In genomic region chr16:65548960-65549359, GRCm38 (mm10) we compare ENCODE assay signal across 25 mouse cellular contexts. TPM values are rescaled to one million over a fixed set of nuclear protein-coding genes. Genes with fewer than 3 reads are reported as not detected.
DNase-seq lines count a peak whose midpoint lies in the region; ATAC-seq and TF ChIP-seq lines count a peak whose summit lies in the region.
"Had no signal": no experiment of that assay in that cellular context is flagged by ENCODE, and none has a peak within 500 bp of the region (broad histone marks: within the 10 kb centered on the region; RNA-seq: fewer than 3 reads in every experiment).

No protein-coding gene starts in this region.

- no peak for TF ChIP-seq RAD21 in MEL (IDR thresholded peaks at IDR 0.05; ENCODE audit: low read depth, low read length)

- peak; percentile 79 for DNase-seq in MEL (ENCODE audit: low read depth, low spot score)
- no peak for DNase-seq in midbrain, embryonic 10.5 days (ENCODE audit: low spot score)
- DNase-seq in kidney, postnatal 10 days = no peak
- DNase-seq in urinary bladder, postnatal 10 days (ENCODE audit: low spot score) = no peak
- no peak for DNase-seq in midbrain, embryonic 11.5 days (ENCODE audit: low spot score, missing footprints)
- DNase-seq: adrenal gland, adult 8-10 months; adrenal gland, postnatal 36 days; cerebellum, adult 11 months; cerebellum, adult 8-10 months; cerebellum, postnatal 14 days; gastrocnemius, postnatal 10 days; heart, adult 2 months had no signal

- peaks cover 2 to 8% of the 10 kb centered on the region in 2 experiments; a peak in 3 of 4 replicates for H3K36me3 ChIP-seq in MEL (ENCODE audit: control insufficient read depth in 1 of 2, insufficient read depth in 2 of 2, low read length in 2 of 2)
- peaks cover 52% of the 10 kb centered on the region for H3K36me3 ChIP-seq in megakaryocyte, embryonic 14.5 days (replicated peaks; ENCODE audit: low read length)
- peaks cover 3% of the 10 kb centered on the region for H3K36me3 ChIP-seq in midbrain, embryonic 10.5 days
- H3K36me3 ChIP-seq in midbrain, embryonic 11.5 days (ENCODE audit: control insufficient read depth, insufficient read depth, low read length) = no peaks in the 10 kb centered on the region

- H3K9me3 ChIP-seq in MEL (replicated peaks; ENCODE audit: insufficient read depth, low read length) = no peaks in the 10 kb centered on the region
- no peaks in the 10 kb centered on the region for H3K9me3 ChIP-seq in megakaryocyte, embryonic 14.5 days
- H3K9me3 ChIP-seq in midbrain, embryonic 10.5 days (replicated peaks) = no peaks in the 10 kb centered on the region
- H3K9me3 ChIP-seq in midbrain, embryonic 11.5 days (ENCODE audit: control insufficient read depth, low read length) = no peaks in the 10 kb centered on the region
- H3K9me3 ChIP-seq: embryonic facial prominence, embryonic 12.5 days; forebrain, embryonic 15.5 days; heart, embryonic 12.5 days; hindbrain, embryonic 15.5 days had no signal

- H3K4me1 ChIP-seq in MEL (ENCODE audit: control insufficient read depth in 1 of 2, insufficient read depth in 2 of 2, low read length in 2 of 2) = peaks cover 6 to 7% of the 10 kb centered on the region in 2 experiments; a peak in 3 of 4 replicates
- H3K4me1 ChIP-seq in megakaryocyte, embryonic 14.5 days = peaks cover 20% of the 10 kb centered on the region
- H3K4me1 ChIP-seq in midbrain, embryonic 10.5 days = no peaks in the 10 kb centered on the region
- H3K4me1 ChIP-seq in midbrain, embryonic 11.5 days (ENCODE audit: control insufficient read depth, insufficient read depth, low read length) = no peaks in the 10 kb centered on the region
- H3K4me1 ChIP-seq: embryonic facial prominence, embryonic 12.5 days; forebrain, embryonic 15.5 days; heart, embryonic 12.5 days; hindbrain, embryonic 15.5 days had no signal

- H3K27ac ChIP-seq in MEL (ENCODE audit: control insufficient read depth, low read depth, low read length) = no peak overlapping the region
- no peak overlapping the region for H3K27ac ChIP-seq in midbrain, embryonic 10.5 days (replicated peaks)
- no peak overlapping the region for H3K27ac ChIP-seq in midbrain, embryonic 11.5 days (ENCODE audit: low read depth, low read length)
- H3K27ac ChIP-seq: embryonic facial prominence, embryonic 12.5 days; forebrain, embryonic 15.5 days; heart, adult 2 months; hindbrain, embryonic 15.5 days had no signal

- 95% methylated on average over 7 of the region's 7 CpGs for WGBS in midbrain, embryonic 10.5 days
- WGBS in midbrain, embryonic 11.5 days = 88% methylated on average over 7 of the region's 7 CpGs

- no peaks in the 10 kb centered on the region for H3K27me3 ChIP-seq in MEL (ENCODE audit: control insufficient read depth in 1 of 2, insufficient read depth in 2 of 2, low read length in 2 of 2)
- no peaks in the 10 kb centered on the region for H3K27me3 ChIP-seq in megakaryocyte, embryonic 14.5 days (replicated peaks)
- H3K27me3 ChIP-seq in midbrain, embryonic 10.5 days (ENCODE audit: low read depth, poor library complexity, severe bottlenecking) = no peaks in the 10 kb centered on the region
- H3K27me3 ChIP-seq in midbrain, embryonic 11.5 days (ENCODE audit: control insufficient read depth, insufficient read depth, low read length) = no peaks in the 10 kb centered on the region
- H3K27me3 ChIP-seq: embryonic facial prominence, embryonic 12.5 days; forebrain, embryonic 15.5 days; heart, embryonic 12.5 days; hindbrain, embryonic 15.5 days had no signal

- no peak overlapping the region for H3K9ac ChIP-seq in MEL (ENCODE audit: control insufficient read depth, low read depth, low read length, poor library complexity, severe bottlenecking)
- H3K9ac ChIP-seq in midbrain, embryonic 11.5 days (ENCODE audit: low read length) = no peak overlapping the region
- H3K9ac ChIP-seq: embryonic facial prominence, embryonic 12.5 days; forebrain, embryonic 15.5 days; heart, embryonic 12.5 days; hindbrain, embryonic 15.5 days had no signal

- no peak for TF ChIP-seq CTCF in MEL (IDR thresholded peaks at IDR 0.05 in 2 of 3, conservative IDR thresholded peaks at IDR 0.05 in 1 of 3; ENCODE audit: control insufficient read depth in 1 of 3, insufficient read depth in 1 of 3, low read depth in 2 of 3, low read length in 3 of 3, poor library complexity in 1 of 3, severe bottlenecking in 1 of 3)

- H3K4me2 ChIP-seq in midbrain, embryonic 11.5 days = no peak overlapping the region
- H3K4me2 ChIP-seq: embryonic facial prominence, embryonic 12.5 days; forebrain, embryonic 15.5 days; heart, embryonic 12.5 days; hindbrain, embryonic 15.5 days had no signal

- peak; percentile 97 for ATAC-seq in common myeloid progenitor, adult 5-6 weeks (replicated peaks; ENCODE audit: low read depth, poor library complexity, severe bottlenecking)
- no peak for ATAC-seq in midbrain, embryonic 11.5 days (ENCODE audit: low FRiP score)
- ATAC-seq: forebrain, embryonic 15.5 days; inflammation-experienced regulatory T-cells, adult 6 months had no signal

- peak; percentile 59 to 76; a peak in 3 of 4 replicates for TF ChIP-seq EP300 in MEL (IDR thresholded peaks at IDR 0.05; ENCODE audit: low read depth in 1 of 2, low read length in 2 of 2)

- no peaks in the 10 kb centered on the region for H3K79me2 ChIP-seq in MEL (ENCODE audit: control insufficient read depth, insufficient read depth, low read length, poor library complexity)

- no peak for TF ChIP-seq POLR2A in MEL (IDR thresholded peaks at IDR 0.05; ENCODE audit: control insufficient read depth in 1 of 2, insufficient read depth in 1 of 2, low read depth in 1 of 2, low read length in 2 of 2, poor library complexity in 1 of 2)

- H3K4me3 ChIP-seq in MEL (ENCODE audit: control insufficient read depth in 1 of 2, insufficient read depth in 1 of 2, low read depth in 2 of 2, low read length in 2 of 2) = peak overlapping the region in 1 of 2 experiments; percentile 29; a peak in 1 of 4 replicates
- peak overlapping the region; percentile 38 for H3K4me3 ChIP-seq in megakaryocyte, embryonic 14.5 days (replicated peaks)
- H3K4me3 ChIP-seq in midbrain, embryonic 10.5 days = no peak overlapping the region
- no peak overlapping the region for H3K4me3 ChIP-seq in midbrain, embryonic 11.5 days (ENCODE audit: low read depth, low read length)
- H3K4me3 ChIP-seq: embryonic facial prominence, embryonic 12.5 days; forebrain, embryonic 15.5 days; heart, adult 2 months; heart, embryonic 12.5 days; hindbrain, embryonic 15.5 days had no signal

TF ChIP-seq in MEL, 35 proteins besides CTCF, POLR2A, EP300 and RAD21:
- TF ChIP-seq RCOR1 (IDR thresholded peaks at IDR 0.05; ENCODE audit: low read depth, low read length) = peak; percentile 75
- peak; percentile 52; the same call in 1 of the 2 replicates for TF ChIP-seq BHLHE40 (IDR thresholded peaks at IDR 0.05; ENCODE audit: borderline replicate concordance, low read depth, low read length)
- no peak for TF ChIP-seq SMC3 (IDR thresholded peaks at IDR 0.05; ENCODE audit: low read depth, low read length)
- peak; percentile 46 for TF ChIP-seq GATA1 (IDR thresholded peaks at IDR 0.05; ENCODE audit: low read depth, low read length)
- 0 out of 2 replicates have a peak, but pooled peaks have one; percentile 33 for TF ChIP-seq MYC (IDR thresholded peaks at IDR 0.05; ENCODE audit: low read depth, low read length)
- TF ChIP-seq TCF12 (IDR thresholded peaks at IDR 0.05; ENCODE audit: low read depth, low read length) = no peak
- TF ChIP-seq ELF1 (IDR thresholded peaks at IDR 0.05; ENCODE audit: low read depth, low read length) = peak; percentile 56
- TF ChIP-seq ETS1 (IDR thresholded peaks at IDR 0.05; ENCODE audit: low read depth, low read length) = peak; percentile 18; the same call in 1 of the 2 replicates
- no peak for TF ChIP-seq NELFE (IDR thresholded peaks at IDR 0.05; ENCODE audit: low read depth, low read length)
- TF ChIP-seq SIN3A (IDR thresholded peaks at IDR 0.05; ENCODE audit: low read length) = 0 out of 2 replicates have a peak, but pooled peaks have one; percentile 27
TF ChIP-seq in MEL: peak in this region for 7.

RNA-seq across cellular contexts. Expression of gene Chmp2b, which starts 13.6 kb away (rescaled TPM):
- 17.0 and 18.9 TPM in 2 replicates for total RNA-seq in MEL (2012; rRNA removed)
- polyA plus RNA-seq in MEL (2012; ENCODE audit: insufficient read depth in 1 of 2, insufficient read length in 2 of 2, low read depth in 1 of 2, low replicate concordance in 2 of 2, missing spikeins in 1 of 2) = 100 to 1,000 TPM in 1 of 2 experiments, 10 to 100 TPM in 1; 25.9 to 114 TPM
- 43.2 and 45.8 TPM in 2 replicates for total RNA-seq in common myeloid progenitor, adult 5-6 weeks (2017)
- polyA plus RNA-seq in megakaryocyte, embryonic 14.5 days (2012; ENCODE audit: insufficient read depth, low replicate concordance) = 16.3 and 25.5 TPM in 2 replicates
- polyA plus RNA-seq in midbrain, embryonic 10.5 days (2016; fragmentation: Nextera tagmentation; extraction: Ambion mirVana) = 39.7 and 41.7 TPM in 2 replicates
- polyA plus RNA-seq in midbrain, embryonic 11.5 days (2014; fragmentation: Nextera tagmentation; extraction: Ambion mirVana) = 44.0 and 50.8 TPM in 2 replicates

RNA-seq across cellular contexts. Expression of gene Pou1f1, which starts 28.6 kb away (rescaled TPM):
- not detected in 2 replicates for total RNA-seq in MEL (2012; rRNA removed)
- not detected for polyA plus RNA-seq in MEL (2012; ENCODE audit: insufficient read depth in 1 of 2, insufficient read length in 2 of 2, low read depth in 1 of 2, low replicate concordance in 2 of 2, missing spikeins in 1 of 2)
- total RNA-seq in common myeloid progenitor, adult 5-6 weeks (2017) = 0.09 TPM in 1 of 2 replicates, not detected in the other
- polyA plus RNA-seq in megakaryocyte, embryonic 14.5 days (2012; ENCODE audit: insufficient read depth, low replicate concordance) = 0.13 TPM in 1 of 2 replicates, not detected in the other
- polyA plus RNA-seq in midbrain, embryonic 10.5 days (2016; fragmentation: Nextera tagmentation; extraction: Ambion mirVana) = not detected in 2 replicates
- not detected in 2 replicates for polyA plus RNA-seq in midbrain, embryonic 11.5 days (2014; fragmentation: Nextera tagmentation; extraction: Ambion mirVana)
- total RNA-seq: adrenal gland, postnatal 36 days; gastrocnemius, postnatal 10 days; gastrocnemius, postnatal 4 days; heart, adult 2 months; heart, postnatal 25 days had no signal
- polyA plus RNA-seq: C2C12; cortical plate, adult 2 months; forebrain, embryonic 11.5 days; forebrain, embryonic 15.5 days; heart, adult 2 months; heart, embryonic 12.5 days; heart, embryonic 16.5 days had no signal
